Mouse (Mus musculus) urinary bladder, postnatal 36 days (tissue): ENCODE measurements at regions not wholly inside any gene's neighbourhood (a gene's known extent, or its start where the extent isn't known, plus 50 kb on each side); places are given as distances from the start of the nearest gene placed in this dataset.

ENCODE experiments used
- DNase-seq, 2 experiments: peaks; one replicate each; pipeline ENCODE4 v3.0.0; 2022; ENCODE audit warnings: low spot score in 2 of 2, mixed read lengths in 1 of 2

DNA sequence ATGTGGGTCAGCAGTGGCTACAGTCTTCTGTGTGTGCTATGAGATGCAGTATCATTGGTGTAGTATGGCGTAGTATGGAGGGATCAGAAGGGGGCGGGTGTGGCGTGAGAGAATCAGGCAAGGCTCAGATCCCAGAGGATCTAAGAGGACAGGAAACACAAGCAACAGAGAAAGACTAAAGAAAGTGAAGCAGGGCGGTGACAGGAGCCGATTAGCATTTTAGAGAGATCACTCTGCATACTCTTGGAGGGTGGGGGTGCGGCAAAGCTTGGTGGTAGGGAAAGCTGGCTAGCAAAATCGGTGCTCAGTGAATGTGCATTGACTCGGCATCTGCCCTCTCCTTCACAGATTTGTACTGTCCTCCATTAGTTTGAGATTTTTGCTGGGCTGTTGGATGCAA is 93.1 kb upstream of the Mphosph6 start:
- DNase-seq = no peak

- no peak for DNase-seq
These were observed 88.5 kb upstream of the Mphosph6 start for GRCm38 (mm10) chr8:117890211-117890610.

GRCm38 (mm10) chr8:117881414-117881973 is 79.8 kb upstream of the Mphosph6 start:
- no peak for DNase-seq

GRCm38 (mm10) chr8:117880279-117880975 is 78.7 kb upstream of the Mphosph6 start:
- no peak for DNase-seq

GRCm38 (mm10) chr8:117873611-117874010 is 71.9 kb upstream of the Mphosph6 start:
- no peak for DNase-seq

DNA sequence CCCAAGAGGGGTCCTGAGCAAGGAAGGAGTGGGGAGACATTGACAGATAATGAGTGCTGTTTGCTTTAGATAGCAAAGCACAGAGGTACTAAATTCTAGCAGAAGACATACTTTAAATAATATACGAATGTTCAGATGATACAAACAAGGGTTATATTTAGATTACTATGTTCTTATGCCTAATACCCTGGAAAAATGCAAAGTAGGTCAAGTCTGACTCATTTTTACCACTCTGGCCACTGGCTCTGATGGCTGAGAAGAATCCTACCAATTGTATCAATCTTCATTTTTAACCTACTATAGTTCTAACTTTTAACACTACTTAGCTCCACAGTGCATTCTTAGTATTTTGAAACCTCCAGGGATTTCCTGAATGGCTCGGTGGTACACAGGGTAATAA is 65.4 kb upstream of the Mphosph6 start:
- no peak for DNase-seq

DNA sequence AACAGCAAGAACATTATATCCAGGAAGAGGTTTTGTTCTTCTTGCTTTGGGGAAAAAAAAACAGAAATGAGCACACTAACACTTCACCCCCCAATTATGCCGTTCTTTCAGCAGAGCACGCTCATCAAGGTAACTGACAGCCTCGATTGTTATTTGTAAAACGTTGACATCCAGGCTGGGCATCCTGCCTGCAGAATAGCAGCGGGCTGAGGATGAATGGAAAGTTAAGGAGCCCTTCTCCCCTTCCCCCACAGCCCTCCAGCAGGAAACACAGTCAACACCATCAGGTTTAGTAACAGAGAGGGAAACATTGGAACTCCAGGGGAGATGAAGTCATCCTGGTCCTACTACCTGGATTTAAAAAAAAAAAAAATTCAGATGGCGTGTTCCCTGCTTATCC is 63.3 kb upstream of the Mphosph6 start:
- no peak for DNase-seq

- peak; percentile 47 to 51 for DNase-seq
These were observed 62.1 kb upstream of the Mphosph6 start for GRCm38 (mm10) chr8:117863837-117864236.

DNA sequence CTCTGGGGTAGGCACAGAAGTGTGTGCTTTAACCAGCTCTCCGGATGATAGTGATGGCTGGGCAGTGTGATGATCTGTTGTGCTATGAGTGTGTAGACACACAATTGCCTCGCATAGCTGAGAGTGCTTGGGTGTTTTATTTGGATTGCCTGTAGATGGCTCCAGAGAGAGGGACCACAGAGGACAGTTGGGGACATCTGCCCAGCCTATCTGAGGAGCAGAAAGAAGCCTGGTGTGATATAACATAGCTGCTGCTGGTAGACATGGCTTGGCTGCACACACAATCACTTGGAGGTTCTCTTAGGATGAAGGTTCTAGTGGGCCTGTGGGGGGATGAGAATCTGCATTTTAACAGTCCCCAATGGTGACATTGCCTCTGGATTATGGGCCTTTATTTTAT is 60.6 kb upstream of the Mphosph6 start:
- no peak for DNase-seq

DNA sequence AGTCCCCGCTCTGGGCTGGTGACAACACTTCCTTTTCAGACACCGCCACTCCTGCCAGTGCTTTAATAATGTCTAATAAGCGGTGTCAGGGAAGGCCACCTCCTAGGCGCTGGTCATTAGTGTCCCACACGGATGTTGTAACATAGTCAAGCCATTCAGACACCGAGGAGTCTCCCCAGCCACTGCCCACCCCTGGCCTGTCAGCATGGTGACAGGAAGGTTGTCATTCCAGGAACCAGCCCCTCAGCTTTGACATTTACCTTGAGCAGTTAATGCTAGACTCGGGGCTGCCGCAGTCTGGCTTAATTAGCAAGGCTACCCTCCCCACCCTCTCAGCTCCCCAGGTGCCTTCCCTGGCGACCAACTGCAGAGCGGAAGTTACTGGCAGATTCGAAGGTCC is 58.0 kb upstream of the Mphosph6 start:
- DNase-seq = no peak

DNA sequence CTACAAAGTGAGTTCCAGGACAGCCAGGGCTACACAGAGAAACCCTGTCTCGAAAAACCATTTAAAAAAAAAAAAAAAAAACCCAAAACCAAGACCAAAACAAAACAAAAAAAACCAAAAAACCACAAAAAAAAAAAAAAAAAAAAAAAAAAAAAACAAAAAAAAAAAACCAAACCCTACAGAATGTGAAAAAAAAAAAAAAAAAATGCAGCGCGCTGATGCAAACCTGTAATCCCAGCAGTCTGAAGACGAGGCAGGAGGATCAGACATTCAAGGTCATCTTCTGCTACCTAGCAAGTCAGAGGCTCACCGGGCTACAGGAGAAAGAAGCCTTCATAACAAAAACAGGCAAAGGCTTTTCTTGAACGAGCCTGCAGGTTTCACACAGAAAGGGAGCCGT is 57.4 kb upstream of the Mphosph6 start:
- DNase-seq = no peak

DNA sequence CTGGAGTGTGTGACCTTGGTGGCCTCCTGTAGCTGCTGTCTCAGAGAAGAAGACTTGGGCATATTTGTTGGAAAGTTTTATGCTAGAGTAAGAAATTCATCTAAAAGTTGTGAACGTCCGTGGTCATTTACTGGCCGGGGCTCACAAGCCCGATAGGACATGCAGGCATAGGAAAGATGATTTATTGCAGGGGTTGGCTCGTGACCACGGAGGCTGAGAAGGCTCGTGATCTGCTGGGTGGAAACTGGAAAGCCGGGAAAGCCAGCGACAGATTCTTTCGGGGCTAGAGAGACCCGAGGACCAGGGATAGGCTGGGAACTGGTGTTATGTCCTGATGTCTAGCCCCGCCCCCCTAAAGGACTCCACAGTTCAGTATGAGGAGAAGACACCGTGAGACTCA is 54.4 kb upstream of the Mphosph6 start:
- no peak for DNase-seq

GRCm38 (mm10) chr8:117854942-117855491 is 53.3 kb upstream of the Mphosph6 start:
- no peak for DNase-seq

- DNase-seq = no peak
These were observed 52.6 kb upstream of the Mphosph6 start for GRCm38 (mm10) chr8:117854301-117854700.

DNA sequence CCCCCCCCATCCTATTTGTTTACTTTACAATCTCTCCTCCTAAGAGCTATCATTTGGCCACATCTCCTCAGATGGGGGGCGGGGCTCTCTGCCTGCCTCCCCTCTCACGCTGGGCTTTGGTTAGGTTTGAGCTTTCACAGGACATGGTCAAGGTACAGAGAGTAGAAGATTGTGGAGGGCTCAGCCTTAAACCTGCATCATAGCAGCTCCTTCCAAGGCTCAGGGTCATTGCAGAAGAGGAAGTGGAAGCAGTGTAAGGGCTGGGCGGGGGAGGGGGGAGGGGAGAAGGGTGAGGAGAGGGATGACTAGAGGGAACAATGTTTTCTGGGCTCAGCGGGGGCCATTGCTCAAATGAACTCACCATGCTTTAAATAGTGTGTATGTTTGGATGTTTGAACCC is 51.7 kb upstream of the Mphosph6 start:
- DNase-seq = no peak

GRCm38 (mm10) chr8:117852521-117852920 is 50.8 kb upstream of the Mphosph6 start:
- DNase-seq = no peak
